Mouse (Mus musculus) intestine, embryonic 16.5 days (tissue): ENCODE results near the gene Cyp2w1. TPM values are rescaled to one million over a fixed set of nuclear protein-coding genes. Genes with fewer than 3 reads are reported as not detected.

Experiments
- ATAC-seq: fragments of 200-750 bp; cut with Nextera tagmentation; 2 replicates; pipeline ENCODE4 v1.8.0; 2017; ENCODE audit warnings: moderate TSS enrichment, moderate library complexity
- H3K27ac ChIP-seq: fragments of 300-500 bp; sonication (generic); 2 replicates; pipeline ENCODE4 v1.5.1; 2014; ENCODE audit warnings: mild to moderate bottlenecking, low read length
- H3K27me3 ChIP-seq: fragments of 300-500 bp; sonication (generic); replicated peaks from 2 replicates; pipeline ENCODE4 v1.6.1; 2014; ENCODE audit warnings: low read length, control low read depth, mixed read lengths; ENCODE audit not compliant: control insufficient read depth, insufficient read depth
- H3K36me3 ChIP-seq: fragments of 300-500 bp; sonication (generic); 2 replicates; pipeline ENCODE4 v1.6.1; 2014; ENCODE audit warnings: low read length, control low read depth; ENCODE audit not compliant: control insufficient read depth, insufficient read depth
- H3K4me1 ChIP-seq: fragments of 300-500 bp; sonication (generic); 2 replicates; pipeline ENCODE4 v1.6.1; 2014; ENCODE audit warnings: low read length, control low read depth, mixed read lengths; ENCODE audit not compliant: control insufficient read depth, insufficient read depth
- H3K4me2 ChIP-seq: fragments of 300-500 bp; sonication (generic); 2 replicates; pipeline ENCODE4 v1.6.1; 2014; ENCODE audit warnings: low read depth, low read length, control low read depth
- H3K4me3 ChIP-seq: fragments of 300-500 bp; sonication (generic); 2 replicates; pipeline ENCODE4 v1.5.1; 2014; ENCODE audit warnings: mild to moderate bottlenecking, low read length
- H3K9ac ChIP-seq: fragments of 300-500 bp; sonication (generic); 2 replicates; pipeline ENCODE4 v1.6.1; 2014; ENCODE audit warnings: low read depth, low read length
- H3K9me3 ChIP-seq: fragments of 300-500 bp; sonication (generic); 2 replicates; pipeline ENCODE4 v1.6.1; 2016; ENCODE audit warnings: low read length, control low read depth; ENCODE audit not compliant: control insufficient read depth
- WGBS: fragments of 180-500 bp; shearing (Covaris S2); extraction: QIAGEN DNeasy Blood & Tissue Kit; methylation state at CpG from one replicate; pipeline ENCODE4 v1.1.7; 2014; 5-methylcytosine and 5-hydroxymethylcytosine counted together
- polyA plus RNA-seq: library from polyadenylated mRNA; unstranded; fragments of >200 nt; fragmentation: Nextera tagmentation; extraction: Ambion mirVana; gene quantifications from 2 replicates; pipeline ENCODE4 v1.2.1, GENCODE M21; 2015

The Cyp2w1 gene
- polyA plus RNA-seq, 1 experiment from 2014 or later: 33.9 TPM

DNA sequence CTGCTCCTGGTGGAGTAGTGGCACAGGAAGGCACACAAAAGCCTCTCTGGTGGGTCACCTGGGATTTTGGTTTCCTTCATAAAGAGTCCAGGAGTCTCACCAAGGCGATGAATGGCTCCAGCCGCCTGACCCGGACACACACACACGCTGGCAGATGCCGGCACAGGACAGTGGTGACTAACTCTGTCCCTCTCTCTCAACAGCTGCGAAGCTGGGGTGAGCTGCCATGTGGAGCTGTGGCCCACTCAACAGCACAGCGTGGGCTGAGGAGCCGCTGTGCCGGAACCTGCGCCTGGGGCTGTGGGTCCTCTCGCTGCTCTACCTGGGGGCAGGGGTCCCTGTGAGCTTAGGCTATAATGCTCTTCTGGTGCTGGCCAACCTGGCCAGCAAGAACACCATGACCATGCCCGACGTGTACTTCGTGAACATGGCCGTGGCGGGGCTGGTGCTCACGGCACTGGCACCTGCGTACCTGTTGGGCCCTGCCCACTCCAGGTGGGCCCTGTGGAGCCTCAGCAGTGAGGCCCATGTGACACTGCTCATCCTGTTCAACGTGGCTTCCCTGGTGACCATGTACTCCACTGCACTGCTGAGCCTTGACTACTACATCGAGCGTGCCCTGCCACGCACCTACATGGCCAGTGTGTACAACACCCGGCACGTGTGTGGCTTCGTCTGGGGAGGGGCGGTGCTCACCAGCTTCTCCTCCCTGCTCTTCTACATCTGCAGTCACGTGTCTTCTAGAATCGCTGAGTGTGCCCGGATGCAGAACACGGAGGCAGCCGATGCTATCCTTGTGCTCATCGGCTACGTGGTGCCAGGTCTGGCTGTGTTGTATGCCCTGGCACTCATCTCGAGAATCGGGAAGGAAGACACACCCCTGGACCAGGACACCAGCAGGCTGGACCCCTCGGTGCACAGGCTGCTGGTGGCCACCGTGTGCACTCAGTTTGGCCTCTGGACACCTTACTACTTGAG lies 40.1 kb downstream of the Cyp2w1 start:
- WGBS: 92% methylated on average over 37 of the region's 37 CpGs
- no peak overlapping the region for H3K4me3 ChIP-seq
- no peak overlapping the region for H3K9ac ChIP-seq
- no peaks in the 10 kb centered on the region for H3K9me3 ChIP-seq
- H3K4me2 ChIP-seq: no peak overlapping the region
- no peaks in the 10 kb centered on the region for H3K36me3 ChIP-seq
- no peaks in the 10 kb centered on the region for H3K27me3 ChIP-seq
- H3K4me1 ChIP-seq: peaks cover 13% of the 10 kb centered on the region
- no peak for ATAC-seq
- H3K27ac ChIP-seq: no peak overlapping the region

DNA sequence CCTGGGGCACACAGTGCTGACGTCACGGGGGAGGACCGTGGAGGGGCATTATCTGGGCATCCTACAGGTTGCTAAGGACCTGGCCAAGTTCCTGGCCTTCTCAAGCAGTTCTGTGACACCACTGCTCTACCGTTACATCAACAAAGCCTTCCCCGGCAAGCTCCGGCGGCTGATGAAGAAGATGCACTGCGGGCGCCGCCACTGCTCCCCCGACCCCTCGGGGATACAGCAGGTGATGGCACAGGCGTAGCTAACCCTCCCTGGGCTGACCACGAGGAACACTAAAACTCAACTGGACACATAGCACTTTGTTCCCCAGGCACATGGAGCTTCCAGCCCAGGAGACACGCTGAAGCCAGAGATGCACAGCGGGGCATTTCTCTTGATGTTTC lies 40.8 kb downstream of the Cyp2w1 start:
- H3K9me3 ChIP-seq: no peaks in the 10 kb centered on the region
- peaks cover 13% of the 10 kb centered on the region for H3K4me1 ChIP-seq
- 88% methylated on average over 16 of the region's 16 CpGs for WGBS
- H3K4me2 ChIP-seq: no peak overlapping the region
- no peak for ATAC-seq
- no peak overlapping the region for H3K4me3 ChIP-seq
- no peak overlapping the region for H3K27ac ChIP-seq
- H3K36me3 ChIP-seq: no peaks in the 10 kb centered on the region
- H3K9ac ChIP-seq: no peak overlapping the region
- no peaks in the 10 kb centered on the region for H3K27me3 ChIP-seq

DNA sequence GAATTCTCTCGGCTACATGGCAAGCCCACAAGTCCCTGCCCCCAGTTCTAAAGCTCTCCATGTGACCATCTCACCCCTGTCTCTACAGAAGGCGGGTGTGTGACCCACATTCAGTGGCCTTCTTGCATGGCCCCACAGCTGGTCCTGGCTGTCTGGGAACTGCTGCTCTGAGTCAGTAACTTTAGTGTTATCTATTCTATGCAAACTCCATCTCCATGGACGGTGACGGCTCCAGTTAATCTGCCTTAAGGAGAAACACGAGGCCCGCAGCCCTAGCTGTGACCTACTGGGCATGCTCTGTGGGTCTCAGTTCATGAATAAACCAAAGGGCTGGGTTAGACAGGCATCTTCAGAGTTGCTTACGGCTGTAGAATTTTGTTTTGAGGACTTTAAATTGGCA lies 42.0 kb downstream of the Cyp2w1 start:
- Histone ChIP-seq H3K4me3 (no peak overlapping the region), H3K4me2 (no peak overlapping the region), H3K4me1 (peaks cover 13% of the 10 kb centered on the region), H3K27me3 (no peaks in the 10 kb centered on the region), H3K36me3 (no peaks in the 10 kb centered on the region), H3K9ac (no peak overlapping the region), H3K9me3 (no peaks in the 10 kb centered on the region), H3K27ac (no peak overlapping the region)
- no peak for ATAC-seq
- 70% methylated on average over 7 of the region's 7 CpGs for WGBS

DNA sequence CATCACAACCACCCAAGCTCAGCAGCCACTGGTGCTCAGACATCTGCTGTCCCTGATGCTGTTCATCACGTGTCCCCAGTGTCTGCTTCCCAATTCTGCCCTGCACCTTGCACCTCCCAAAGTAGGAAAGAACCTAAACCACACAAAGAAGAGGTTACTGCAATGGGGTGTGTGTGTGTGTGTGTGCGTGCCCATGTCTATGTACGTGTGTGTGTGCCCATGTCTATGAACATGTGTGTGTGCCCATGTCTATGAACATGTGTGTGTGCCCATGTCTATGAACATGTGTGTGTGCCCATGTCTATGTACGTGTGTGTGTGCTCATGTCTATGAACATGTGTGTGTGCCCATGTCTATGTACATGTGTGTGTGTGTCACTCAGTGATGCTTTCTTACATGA lies 43.1 kb downstream of the Cyp2w1 start:
- no peak for ATAC-seq
- WGBS: 95% methylated on average over 4 of the region's 4 CpGs
- H3K4me2 ChIP-seq: no peak overlapping the region

DNA sequence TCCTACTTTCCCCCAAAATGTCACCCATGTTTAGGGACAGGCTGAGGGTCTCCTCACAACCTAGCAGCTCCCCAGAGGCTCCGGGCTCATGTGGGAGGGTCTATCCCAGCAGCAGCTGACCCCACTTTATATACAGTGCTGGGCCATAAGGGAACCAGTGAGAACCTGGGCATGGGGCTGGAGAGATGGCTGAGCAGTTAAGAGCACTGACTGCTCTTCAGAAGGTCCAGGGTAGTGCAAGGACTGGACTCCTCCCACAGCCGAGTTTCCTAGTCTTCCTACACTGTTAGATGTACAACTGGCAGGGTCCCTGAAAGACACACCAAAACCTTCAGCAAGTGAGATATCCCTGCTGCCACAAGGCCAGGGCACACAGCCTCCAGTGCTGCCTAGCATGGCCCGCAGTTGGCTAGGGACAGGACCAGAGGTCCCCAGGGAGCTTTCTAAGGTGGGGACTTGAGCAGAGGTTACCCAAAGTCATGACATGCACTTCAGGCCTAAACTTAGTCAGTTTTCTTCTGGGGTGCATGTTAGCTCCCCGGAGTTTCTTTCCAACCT lies 45.0 kb downstream of the Cyp2w1 start:
- Histone ChIP-seq H3K4me3 (no peak overlapping the region), H3K36me3 (no peaks in the 10 kb centered on the region), H3K9me3 (no peaks in the 10 kb centered on the region), H3K4me1 (peaks cover 6% of the 10 kb centered on the region), H3K27ac (no peak overlapping the region), H3K27me3 (no peaks in the 10 kb centered on the region), H3K4me2 (no peak overlapping the region), H3K9ac (no peak overlapping the region)
- no peak for ATAC-seq
- 94% methylated on average over 4 of the region's 4 CpGs for WGBS

More for the DNA sequence above, 43.1 kb downstream of the Cyp2w1 start:
- H3K27me3 ChIP-seq: no peaks in the 10 kb centered on the region
- H3K4me1 ChIP-seq: peaks cover 6% of the 10 kb centered on the region
- H3K9ac ChIP-seq: no peak overlapping the region
- no peak overlapping the region for H3K4me3 ChIP-seq
- no peak overlapping the region for H3K27ac ChIP-seq
- no peaks in the 10 kb centered on the region for H3K9me3 ChIP-seq
- no peaks in the 10 kb centered on the region for H3K36me3 ChIP-seq

DNA sequence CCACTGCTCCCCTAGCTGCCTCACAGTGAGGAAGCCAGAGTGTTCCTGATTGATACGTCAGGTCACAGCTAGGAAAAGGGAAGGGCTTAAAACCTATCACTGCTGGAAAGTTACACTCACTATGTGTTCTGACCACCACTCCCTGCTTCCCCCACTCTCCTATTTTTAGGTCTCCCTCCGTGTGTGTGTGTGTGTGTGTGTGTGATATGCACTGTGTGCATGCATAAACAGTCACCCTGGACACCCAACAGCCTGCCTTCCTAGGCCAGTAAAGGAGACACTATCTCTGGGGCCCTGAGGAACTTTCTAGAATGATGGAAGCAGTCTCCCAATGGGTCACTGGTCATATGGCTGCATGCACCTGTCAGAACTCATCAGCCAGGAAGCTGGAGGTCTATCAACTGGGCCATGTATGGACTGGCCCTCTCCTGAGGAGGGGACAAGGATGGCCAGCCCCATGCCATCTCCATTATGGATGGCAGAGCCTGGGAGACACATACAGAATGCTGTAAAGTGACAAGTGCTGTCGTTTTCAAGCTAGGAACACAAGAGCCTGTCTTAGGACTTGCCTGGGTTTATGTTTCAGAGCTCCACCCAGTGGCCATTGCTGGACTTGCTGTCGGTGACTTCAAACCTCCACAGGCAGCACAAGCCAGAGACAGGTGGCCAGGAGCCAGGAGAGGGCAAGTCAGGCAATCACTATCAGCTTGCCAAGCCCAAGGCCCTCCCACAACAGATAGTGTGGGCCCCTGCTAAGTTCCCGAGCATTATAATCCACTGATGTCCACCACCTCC lies 45.7 kb downstream of the Cyp2w1 start:
- H3K36me3 ChIP-seq: no peaks in the 10 kb centered on the region
- ATAC-seq: peak; percentile 77
- peaks cover 6% of the 10 kb centered on the region for H3K4me1 ChIP-seq
- WGBS: 41% methylated on average over 5 of the region's 5 CpGs
- H3K27ac ChIP-seq: no peak overlapping the region
- no peak overlapping the region for H3K9ac ChIP-seq
- no peak overlapping the region for H3K4me2 ChIP-seq
- H3K4me3 ChIP-seq: no peak overlapping the region
- H3K9me3 ChIP-seq: no peaks in the 10 kb centered on the region
- H3K27me3 ChIP-seq: no peaks in the 10 kb centered on the region

DNA sequence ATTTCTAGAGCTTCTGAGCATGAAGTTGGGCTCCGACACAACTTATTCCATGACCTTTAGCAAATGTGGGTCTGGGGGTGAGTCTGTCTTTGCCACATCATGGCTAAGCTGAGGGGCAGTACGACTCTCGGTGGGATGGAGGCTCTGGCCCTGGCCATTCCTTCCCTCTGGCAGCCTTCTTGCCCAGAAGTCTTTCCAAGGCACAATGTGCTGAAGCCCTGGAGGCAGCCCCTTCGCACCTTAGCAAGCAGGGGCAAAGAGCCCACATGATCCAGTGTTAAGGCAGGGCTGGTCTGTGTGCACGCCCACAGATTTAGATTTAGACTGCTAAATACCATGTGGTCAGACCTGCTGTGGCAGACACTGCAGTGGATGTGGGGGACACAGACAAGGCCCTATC lies 46.4 kb downstream of the Cyp2w1 start:
- Histone ChIP-seq H3K36me3 (no peaks in the 10 kb centered on the region), H3K4me1 (peaks cover 6% of the 10 kb centered on the region), H3K9me3 (no peaks in the 10 kb centered on the region), H3K9ac (no peak overlapping the region), H3K27ac (no peak overlapping the region), H3K27me3 (no peaks in the 10 kb centered on the region), H3K4me2 (no peak overlapping the region), H3K4me3 (no peak overlapping the region)
- no peak for ATAC-seq
- WGBS: 86% methylated on average over 5 of the region's 5 CpGs

DNA sequence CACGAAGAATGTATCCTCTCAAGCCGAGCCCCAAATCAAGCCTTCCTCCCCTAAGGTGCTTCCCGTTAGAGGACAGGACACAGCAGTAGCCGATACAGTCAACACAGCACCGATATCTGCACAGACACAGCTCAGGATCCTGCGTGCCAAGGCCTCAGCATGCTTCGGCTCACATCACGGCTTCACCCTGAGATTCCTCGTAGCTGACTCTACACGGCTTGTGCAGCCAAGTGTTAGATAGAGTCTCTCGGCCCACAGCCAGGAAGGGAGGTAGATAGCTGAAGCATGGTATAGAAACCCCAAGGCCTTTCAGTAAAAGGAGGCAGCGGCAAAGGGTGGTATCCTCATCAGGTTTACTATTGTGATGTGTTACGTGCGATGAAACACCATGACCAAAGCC lies 47.6 kb downstream of the Cyp2w1 start:
- no peak for ATAC-seq
- no peaks in the 10 kb centered on the region for H3K27me3 ChIP-seq
- H3K27ac ChIP-seq: no peak overlapping the region
- WGBS: 83% methylated on average over 14 of the region's 14 CpGs
- no peaks in the 10 kb centered on the region for H3K9me3 ChIP-seq
- H3K4me2 ChIP-seq: no peak overlapping the region
- no peak overlapping the region for H3K9ac ChIP-seq
- H3K4me3 ChIP-seq: no peak overlapping the region
- H3K4me1 ChIP-seq: peaks cover 6% of the 10 kb centered on the region
- no peaks in the 10 kb centered on the region for H3K36me3 ChIP-seq

DNA sequence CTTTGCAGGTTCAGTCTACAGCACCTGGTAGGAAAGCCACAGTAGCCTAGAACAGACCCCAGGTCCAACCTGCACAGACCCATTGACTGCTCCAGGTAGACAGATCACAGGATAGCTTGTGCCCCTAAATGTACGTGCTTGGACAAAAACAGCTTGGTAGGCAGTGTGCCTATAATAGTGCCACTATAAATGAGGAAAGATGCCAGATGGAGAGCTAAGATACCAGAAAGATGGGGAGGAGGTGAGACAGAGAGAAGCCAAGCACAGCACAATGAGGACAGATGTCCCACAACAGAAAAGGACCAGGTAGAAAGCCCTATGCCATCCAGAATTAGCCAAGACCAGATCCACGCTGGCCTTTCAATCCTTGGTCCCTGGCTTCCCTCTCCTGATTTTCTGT lies 49.7 kb downstream of the Cyp2w1 start:
- H3K36me3 ChIP-seq: no peaks in the 10 kb centered on the region
- no peak overlapping the region for H3K27ac ChIP-seq
- 90% methylated on average over 2 of the region's 2 CpGs for WGBS
- H3K9ac ChIP-seq: no peak overlapping the region
- no peak overlapping the region for H3K4me2 ChIP-seq
- H3K4me1 ChIP-seq: peaks cover 9% of the 10 kb centered on the region
- no peak for ATAC-seq
- no peaks in the 10 kb centered on the region for H3K9me3 ChIP-seq
- H3K27me3 ChIP-seq: no peaks in the 10 kb centered on the region
- no peak overlapping the region for H3K4me3 ChIP-seq
